Mouse (Mus musculus): ENCODE data around the gene Chrm5. TPM values are rescaled to one million over a fixed set of nuclear protein-coding genes. Genes with fewer than 3 reads are reported as not detected.
"Not testable (repeated sequence)": the region's sequence is repeated elsewhere in the genome, so short reads cannot be mapped to it uniquely, and the experiment has no call there.

The Chrm5 gene
- polyA plus RNA-seq, 1 experiment from 2014 or later = not detected

GRCm38 (mm10) chr2:112474997-112475724 lies 5.4 kb downstream of the Chrm5 start:
- Histone ChIP-seq H3K27me3 (no peaks in the 10 kb centered on the region), H3K4me3 (no peak overlapping the region)
- WGBS = 76% methylated on average over 5 of the region's 5 CpGs

GRCm38 (mm10) chr2:112472076-112472475 lies 8.5 kb downstream of the Chrm5 start:
- Histone ChIP-seq H3K9ac (no peak overlapping the region), H3K4me1 (no peaks in the 10 kb centered on the region), H3K4me2 (no peak overlapping the region), H3K36me3 (ENCODE audit: poor library complexity, severe bottlenecking) (peaks cover 29% of the 10 kb centered on the region), H3K27me3 (no peaks in the 10 kb centered on the region), H3K4me3 (no peak overlapping the region), H3K9me3 (replicated peaks) (no peaks in the 10 kb centered on the region), H3K27ac (no peak overlapping the region)
- 90% methylated on average over 2 of the region's 2 CpGs for WGBS
- no peak for ATAC-seq

More at GRCm38 (mm10) chr2:112474997-112475724, 5.4 kb downstream of the Chrm5 start:
- no peaks in the 10 kb centered on the region for H3K4me1 ChIP-seq
- no peak overlapping the region for H3K9ac ChIP-seq
- no peaks in the 10 kb centered on the region for H3K9me3 ChIP-seq (replicated peaks)
- H3K36me3 ChIP-seq (ENCODE audit: poor library complexity, severe bottlenecking) = 0 out of 2 replicates have a peak, but pooled peaks cover 4% of the 10 kb centered on the region
- H3K27ac ChIP-seq = no peak overlapping the region
- no peak for ATAC-seq
- no peak overlapping the region for H3K4me2 ChIP-seq

GRCm38 (mm10) chr2:112470961-112471381 lies 9.6 kb downstream of the Chrm5 start:
- no peak overlapping the region for H3K9ac ChIP-seq
- no peak overlapping the region for H3K27ac ChIP-seq
- H3K36me3 ChIP-seq (ENCODE audit: poor library complexity, severe bottlenecking) = peaks cover 40% of the 10 kb centered on the region
- no peaks in the 10 kb centered on the region for H3K4me1 ChIP-seq
- WGBS = 37% methylated on average over 5 of the region's 5 CpGs
- no peak for ATAC-seq
- H3K4me2 ChIP-seq = no peak overlapping the region
- H3K27me3 ChIP-seq = no peaks in the 10 kb centered on the region
- no peaks in the 10 kb centered on the region for H3K9me3 ChIP-seq (replicated peaks)
- H3K4me3 ChIP-seq = no peak overlapping the region

GRCm38 (mm10) chr2:112469542-112469941 lies 11.0 kb downstream of the Chrm5 start:
- H3K9ac ChIP-seq = no peak overlapping the region
- H3K4me3 ChIP-seq = no peak overlapping the region
- peaks cover 46% of the 10 kb centered on the region for H3K36me3 ChIP-seq (ENCODE audit: poor library complexity, severe bottlenecking)
- no peak overlapping the region for H3K4me2 ChIP-seq
- H3K9me3 ChIP-seq (replicated peaks) = no peaks in the 10 kb centered on the region
- no peak overlapping the region for H3K27ac ChIP-seq
- no peak for ATAC-seq
- no peaks in the 10 kb centered on the region for H3K27me3 ChIP-seq
- no peaks in the 10 kb centered on the region for H3K4me1 ChIP-seq

- Histone ChIP-seq H3K36me3 (ENCODE audit: poor library complexity, severe bottlenecking) (peaks cover 28% of the 10 kb centered on the region), H3K4me2 (no peak overlapping the region), H3K27ac (no peak overlapping the region), H3K9ac (no peak overlapping the region), H3K9me3 (replicated peaks) (no peaks in the 10 kb centered on the region), H3K27me3 (no peaks in the 10 kb centered on the region), H3K4me1 (peaks cover 13% of the 10 kb centered on the region), H3K4me3 (no peak overlapping the region)
- whole genome bisulfite sequencing = 93% methylated on average over 3 of the region's 3 CpGs
- no peak for ATAC-seq
Observed at GRCm38 (mm10) chr2:112460557-112460956, 20.0 kb downstream of the Chrm5 start.

- Histone ChIP-seq H3K27ac (peak within 1 kb of the TSS; percentile 75), H3K9ac (peak within 1 kb of the TSS; percentile 91), H3K9me3 (replicated peaks) (no peaks in the 10 kb centered on the region), H3K36me3 (ENCODE audit: poor library complexity, severe bottlenecking) (peaks cover 2% of the 10 kb centered on the region; the same call in 1 of the 2 replicates), H3K4me1 (peaks cover 18% of the 10 kb centered on the region), H3K4me2 (peak within 1 kb of the TSS; percentile 71), H3K4me3 (peak within 1 kb of the TSS; percentile 89), H3K27me3 (no peaks in the 10 kb centered on the region)
- under 1% methylated on average over 49 of the region's 49 CpGs for WGBS
- peak; percentile 98 for ATAC-seq
Observed at GRCm38 (mm10) chr2:112454862-112455564, 25.6 kb downstream of the Chrm5 start, which contains the start of gene Emc7. Emc7 (plus strand) TSS chr2:112454997.

GRCm38 (mm10) chr2:112454125-112454861 lies 26.3 kb downstream of the Chrm5 start:
- H3K9me3 ChIP-seq (replicated peaks) = no peaks in the 10 kb centered on the region
- H3K27me3 ChIP-seq = no peaks in the 10 kb centered on the region
- peak overlapping the region; percentile 89 for H3K4me3 ChIP-seq
- WGBS = 29% methylated on average over 17 of the region's 17 CpGs
- H3K27ac ChIP-seq = peak overlapping the region; percentile 75
- ATAC-seq = no peak; the same call in 1 of the 2 replicates
- peak overlapping the region; percentile 91 for H3K9ac ChIP-seq
- H3K36me3 ChIP-seq (ENCODE audit: poor library complexity, severe bottlenecking) = no peaks in the 10 kb centered on the region
- H3K4me2 ChIP-seq = peak overlapping the region; percentile 71
- peaks cover 18% of the 10 kb centered on the region for H3K4me1 ChIP-seq

GRCm38 (mm10) chr2:112452513-112452912 lies 28.1 kb downstream of the Chrm5 start:
- H3K4me1 ChIP-seq = peaks cover 18% of the 10 kb centered on the region
- not testable (repeated sequence) for H3K4me2 ChIP-seq; H3K36me3 ChIP-seq (ENCODE audit: poor library complexity, severe bottlenecking); H3K9ac ChIP-seq; H3K27ac ChIP-seq; H3K27me3 ChIP-seq; H3K4me3 ChIP-seq; H3K9me3 ChIP-seq (replicated peaks); ATAC-seq

GRCm38 (mm10) chr2:112449597-112450296 lies 30.8 kb downstream of the Chrm5 start:
- H3K27me3 ChIP-seq = no peaks in the 10 kb centered on the region
- H3K4me3 ChIP-seq = no peak overlapping the region
- ATAC-seq = no peak
- H3K36me3 ChIP-seq (ENCODE audit: poor library complexity, severe bottlenecking) = no peaks in the 10 kb centered on the region
- no peaks in the 10 kb centered on the region for H3K9me3 ChIP-seq (replicated peaks)
- no peak overlapping the region for H3K9ac ChIP-seq
- peaks cover 3% of the 10 kb centered on the region for H3K4me1 ChIP-seq
- H3K27ac ChIP-seq = no peak overlapping the region
- 36% methylated on average over 4 of the region's 4 CpGs for WGBS
- no peak overlapping the region for H3K4me2 ChIP-seq

GRCm38 (mm10) chr2:112448510-112449059 lies 32.0 kb downstream of the Chrm5 start:
- no peak for ATAC-seq
- Histone ChIP-seq H3K4me1 (no peaks in the 10 kb centered on the region), H3K27me3 (no peaks in the 10 kb centered on the region), H3K36me3 (ENCODE audit: poor library complexity, severe bottlenecking) (no peaks in the 10 kb centered on the region), H3K4me2 (no peak overlapping the region), H3K4me3 (no peak overlapping the region), H3K9ac (no peak overlapping the region), H3K27ac (no peak overlapping the region), H3K9me3 (replicated peaks) (no peaks in the 10 kb centered on the region)

GRCm38 (mm10) chr2:112448046-112448445 lies 32.5 kb downstream of the Chrm5 start:
- not testable (repeated sequence) for H3K9ac ChIP-seq; H3K36me3 ChIP-seq (ENCODE audit: poor library complexity, severe bottlenecking); H3K4me2 ChIP-seq; H3K9me3 ChIP-seq (replicated peaks); H3K27ac ChIP-seq; ATAC-seq; H3K27me3 ChIP-seq; H3K4me3 ChIP-seq; H3K4me1 ChIP-seq
- WGBS = 79% methylated on average over 4 of the region's 4 CpGs

Data from forebrain, embryonic 13.5 days (tissue).